Mouse (Mus musculus) G1E (cell line): ENCODE data around the gene Rubcn. TPM values are rescaled to one million over a fixed set of nuclear protein-coding genes. Genes with fewer than 3 reads are reported as not detected.

ENCODE experiments used
- ATAC-seq: 2 replicates; pipeline ENCODE4 v1.8.0; 2016; ENCODE audit warnings: mild to moderate bottlenecking; ENCODE audit not compliant: insufficient number of reproducible peaks, poor library complexity, low FRiP score, severe bottlenecking; ENCODE audit errors: extremely low read depth
- DNase-seq: peaks from one replicate; pipeline ENCODE4 v3.0.0; 2012; ENCODE audit warnings: low spot score
- H3K27me3 ChIP-seq: 2 replicates; pipeline ENCODE4 v1.6.1; 2012; ENCODE audit warnings: mild to moderate bottlenecking, low read length, inconsistent platforms; ENCODE audit not compliant: insufficient read depth
- H3K36me3 ChIP-seq: replicated peaks from 2 replicates; pipeline ENCODE3; 2012; ENCODE audit warnings: mild to moderate bottlenecking, inconsistent platforms
- H3K4me1 ChIP-seq: 2 replicates; pipeline ENCODE4 v1.6.1; 2012; ENCODE audit warnings: low read depth, low read length, inconsistent platforms, mixed read lengths; ENCODE audit not compliant: insufficient read depth
- H3K4me3 ChIP-seq: 2 replicates; pipeline ENCODE4 v1.5.1; 2012; ENCODE audit warnings: low read depth, mild to moderate bottlenecking, inconsistent platforms, low read length, moderate library complexity, mixed read lengths
- H3K9me3 ChIP-seq: replicated peaks from 2 replicates; pipeline ENCODE4 v1.6.1; 2012; ENCODE audit warnings: inconsistent platforms
- CTCF ChIP-seq: IDR thresholded peaks from 2 replicates; pipeline ENCODE4 v1.5.1; 2012; ENCODE audit warnings: low read depth, low read length, inconsistent platforms, mixed read lengths
- GATA1 ChIP-seq: IDR thresholded peaks from 2 replicates; pipeline ENCODE4 v1.6.1; 2012; ENCODE audit warnings: borderline replicate concordance, low read length, inconsistent platforms, mixed read lengths
- GATA2 ChIP-seq: IDR thresholded peaks from 2 replicates; pipeline ENCODE4 v1.6.1; 2012; ENCODE audit warnings: low read depth, low read length, inconsistent platforms, borderline replicate concordance
- POLR2AphosphoS5 ChIP-seq: IDR thresholded peaks from 2 replicates; pipeline ENCODE4 v1.6.1; 2012; ENCODE audit warnings: low read depth, low read length, inconsistent platforms; ENCODE audit not compliant: insufficient replicate concordance
- TAL1 ChIP-seq: conservative IDR thresholded peaks from 2 replicates; pipeline ENCODE4 v1.6.1; 2012; ENCODE audit warnings: low read depth, low read length, inconsistent platforms, mixed read lengths
- polyA plus RNA-seq: library from polyadenylated mRNA; stranded (reverse); fragments of >175 nt; gene quantifications from 2 replicates; pipeline ENCODE4 v1.2.3, GENCODE M21; 2012
- total RNA-seq, 2 experiments: library from RNA; stranded (forward) in 1 of 2; stranded (reverse) in 1 of 2; fragments of 200-1000 nt in 1 of 2; fragments of >200 nt in 1 of 2; fragmentation: Nextera tagmentation in 1 of 2; gene quantifications; 2 replicates each; pipeline ENCODE4 v1.2.3; 2014 to 2017

The Rubcn gene
- total and polyA plus RNA-seq, 3 experiments: 9.4 to 18.1 (median 13.4) TPM

DNA sequence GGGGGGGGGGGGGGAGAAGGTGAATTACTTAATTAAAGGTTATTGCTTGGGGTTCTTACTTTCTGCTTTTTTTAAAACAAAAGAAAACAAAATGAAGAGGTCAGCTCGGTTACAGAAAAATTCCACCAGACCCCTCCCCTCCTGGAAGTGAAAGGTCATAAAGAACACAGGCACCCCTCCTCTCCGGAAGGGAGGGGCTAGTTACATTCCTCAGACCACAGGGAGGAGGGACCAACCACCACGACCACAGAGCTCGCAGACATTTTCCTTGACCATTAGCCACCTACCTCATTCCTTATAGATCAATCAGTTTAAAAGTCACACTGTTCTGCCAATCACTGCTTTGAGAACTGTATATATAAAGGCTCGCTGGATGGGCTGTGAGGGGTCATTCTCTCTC lies 73.7 kb downstream of the Rubcn start:
- H3K27me3 ChIP-seq: peaks cover 31% of the 10 kb centered on the region
- no peak for ATAC-seq
- TF ChIP-seq CTCF (no peak), POLR2AphosphoS5 (no peak), TAL1 (no peak), GATA1 (no peak), GATA2 (no peak)
- H3K36me3 ChIP-seq: no peaks in the 10 kb centered on the region
- H3K4me3 ChIP-seq: no peak overlapping the region
- no peaks in the 10 kb centered on the region for H3K9me3 ChIP-seq
- DNase-seq: no peak
- H3K4me1 ChIP-seq: peaks cover 56% of the 10 kb centered on the region

DNA sequence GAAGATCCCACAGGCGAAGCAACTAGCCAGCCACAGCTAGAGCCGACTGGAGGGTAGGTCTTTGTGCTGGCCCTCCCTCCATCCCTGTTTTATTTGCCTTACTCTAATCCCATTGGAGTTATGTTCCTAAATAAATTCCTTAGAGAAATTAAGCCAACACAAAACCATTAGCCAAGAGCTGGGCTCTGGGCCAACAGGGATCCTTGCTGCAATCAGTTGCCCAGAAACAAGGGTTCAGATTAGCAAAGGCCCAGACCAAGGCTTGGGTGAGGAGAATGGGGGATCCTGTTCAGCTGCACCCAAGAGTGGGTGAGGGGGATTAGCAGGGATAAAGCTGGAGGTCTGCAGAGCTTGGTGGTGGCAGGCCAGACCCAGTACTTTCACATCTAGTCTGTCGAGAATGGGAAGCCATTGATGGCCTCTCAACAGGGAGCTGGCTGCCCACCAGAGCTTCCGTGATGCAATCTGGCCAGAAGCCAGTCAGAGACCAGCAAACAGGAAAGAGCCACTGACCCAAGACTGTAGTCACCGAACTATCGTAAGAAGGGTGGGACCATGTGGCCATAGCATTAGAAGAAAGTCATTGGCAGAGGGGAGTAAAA lies 74.2 kb downstream of the Rubcn start:
- ATAC-seq (no peak), DNase-seq (no peak)
- Histone ChIP-seq H3K36me3 (no peaks in the 10 kb centered on the region), H3K27me3 (peaks cover 33% of the 10 kb centered on the region), H3K4me3 (no peak overlapping the region), H3K4me1 (peaks cover 57% of the 10 kb centered on the region), H3K9me3 (no peaks in the 10 kb centered on the region)
- TF ChIP-seq GATA1 (no peak), GATA2 (no peak), POLR2AphosphoS5 (no peak), TAL1 (no peak), CTCF (no peak)

DNA sequence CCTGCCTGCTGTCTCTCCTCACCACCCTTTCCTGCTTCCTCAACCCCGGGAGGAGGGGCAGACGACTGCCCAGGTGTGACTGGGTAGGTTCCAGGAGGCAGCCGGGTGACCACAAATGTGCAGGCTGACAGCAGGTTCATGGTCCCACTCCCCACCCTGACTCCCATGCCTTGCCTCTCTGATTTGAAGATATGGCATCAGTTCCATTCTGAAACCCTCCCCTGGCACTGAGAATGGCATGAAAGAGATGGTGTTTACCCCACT lies 80.2 kb downstream of the Rubcn start, which contains the start of gene Muc20:
TSS of gene Muc20 (minus strand) at position 10 of the 264 bp plus-strand sequence.
- Histone ChIP-seq H3K4me1 (peaks cover 19% of the 10 kb centered on the region), H3K4me3 (no peak within 1 kb of the TSS), H3K27me3 (peaks cover 43% of the 10 kb centered on the region), H3K9me3 (no peaks in the 10 kb centered on the region), H3K36me3 (no peaks in the 10 kb centered on the region)
- DNase-seq (no peak), ATAC-seq (no peak)
- TF ChIP-seq CTCF (no peak), TAL1 (no peak), GATA2 (no peak), POLR2AphosphoS5 (no peak), GATA1 (no peak)

DNA sequence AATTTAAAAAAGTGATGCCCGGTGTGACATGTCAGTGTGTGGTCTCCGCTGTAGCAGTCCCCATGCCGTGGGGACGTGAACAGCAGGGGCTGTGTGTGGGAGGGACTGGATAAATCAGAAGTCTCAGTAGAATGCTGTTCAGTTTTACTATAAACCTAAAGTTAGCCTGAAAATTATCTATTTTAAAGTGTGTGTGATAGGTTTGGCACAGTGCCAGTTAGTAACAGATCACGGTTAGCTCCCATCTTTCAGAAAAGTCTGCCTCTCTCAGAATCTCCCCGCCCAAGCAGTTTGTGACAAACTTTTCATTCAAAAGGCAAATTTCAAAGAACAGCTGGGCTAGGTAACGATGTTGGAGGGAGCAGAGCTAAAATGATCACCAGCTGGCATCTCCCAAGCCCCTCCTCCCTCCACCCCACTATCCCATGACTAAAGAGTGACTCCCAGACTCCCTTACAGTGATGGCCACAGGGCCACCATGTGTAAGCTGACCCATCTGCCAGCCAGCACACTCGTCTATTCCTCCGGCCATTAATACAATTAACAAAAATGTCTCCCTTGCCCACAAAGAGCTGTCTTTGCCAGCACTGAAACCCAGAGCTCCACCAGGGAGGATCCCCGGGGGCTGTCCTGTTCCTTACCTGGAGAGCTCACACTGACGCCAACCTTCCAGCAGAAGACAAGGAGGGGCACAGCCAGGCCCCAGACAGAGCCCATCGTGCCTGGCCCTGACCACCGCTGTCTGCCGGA lies 80.7 kb downstream of the Rubcn start:
- ATAC-seq (no peak), DNase-seq (no peak)
- Histone ChIP-seq H3K27me3 (peaks cover 47% of the 10 kb centered on the region), H3K4me1 (peaks cover 14% of the 10 kb centered on the region), H3K4me3 (no peak overlapping the region), H3K9me3 (no peaks in the 10 kb centered on the region), H3K36me3 (no peaks in the 10 kb centered on the region)
- no peak for TF ChIP-seq CTCF
- TF ChIP-seq POLR2AphosphoS5: no peak
- TF ChIP-seq GATA1: no peak
- no peak for TF ChIP-seq TAL1
- TF ChIP-seq GATA2: no peak

DNA sequence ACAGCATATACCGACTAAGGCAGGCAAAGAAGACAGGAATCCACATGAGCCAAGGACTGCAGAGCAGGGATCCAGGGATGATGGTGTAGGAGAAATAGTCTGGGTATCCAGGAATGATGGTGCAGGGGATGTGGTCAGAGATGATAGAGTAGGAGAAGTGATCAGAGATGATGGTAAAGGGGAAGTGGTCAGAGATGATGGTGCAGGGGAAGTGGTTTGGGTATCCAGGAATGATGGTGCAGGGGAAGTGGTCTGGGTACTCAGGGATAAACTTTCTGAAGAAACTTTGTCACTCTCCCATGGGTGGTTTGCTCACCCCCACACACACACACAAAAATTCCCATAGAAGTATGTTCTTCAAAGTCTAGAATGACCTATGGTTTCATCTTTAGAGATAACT lies 82.4 kb downstream of the Rubcn start:
- H3K9me3 ChIP-seq: no peaks in the 10 kb centered on the region
- no peak overlapping the region for H3K4me3 ChIP-seq
- DNase-seq (no peak), ATAC-seq (no peak)
- no peak for TF ChIP-seq GATA1
- H3K36me3 ChIP-seq: no peaks in the 10 kb centered on the region
- H3K4me1 ChIP-seq: peaks cover 5% of the 10 kb centered on the region
- H3K27me3 ChIP-seq: peaks cover 50% of the 10 kb centered on the region

DNA sequence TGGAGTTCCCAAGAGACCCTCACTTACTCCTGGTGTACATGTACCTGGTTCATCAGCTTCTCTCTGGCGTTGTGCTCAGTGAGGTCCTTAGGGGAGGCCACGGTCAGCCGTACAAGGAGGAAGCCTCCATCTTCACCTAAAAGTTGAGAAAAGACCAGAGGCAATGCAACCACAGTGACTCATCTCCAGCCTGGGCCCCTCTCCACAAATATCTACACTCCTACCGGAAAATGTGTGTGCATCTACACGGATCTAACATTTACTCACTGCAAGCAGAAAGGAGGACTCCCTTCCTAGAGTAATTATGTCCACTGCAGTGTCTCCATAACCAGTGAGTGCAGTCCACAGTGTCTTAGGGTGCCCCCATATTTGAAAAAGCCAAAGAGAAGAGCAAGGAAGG lies 87.5 kb downstream of the Rubcn start:
- H3K4me1 ChIP-seq: no peaks in the 10 kb centered on the region; the same call in 1 of the 2 replicates
- H3K4me3 ChIP-seq: no peak overlapping the region
- ATAC-seq (no peak), DNase-seq (no peak)
- H3K9me3 ChIP-seq: 0 out of 2 replicates have a peak, but pooled peaks cover 3% of the 10 kb centered on the region
- H3K27me3 ChIP-seq: peaks cover 40% of the 10 kb centered on the region
- H3K36me3 ChIP-seq: no peaks in the 10 kb centered on the region
- TF ChIP-seq CTCF (no peak), POLR2AphosphoS5 (no peak), TAL1 (no peak), GATA1 (no peak), GATA2 (no peak)

DNA sequence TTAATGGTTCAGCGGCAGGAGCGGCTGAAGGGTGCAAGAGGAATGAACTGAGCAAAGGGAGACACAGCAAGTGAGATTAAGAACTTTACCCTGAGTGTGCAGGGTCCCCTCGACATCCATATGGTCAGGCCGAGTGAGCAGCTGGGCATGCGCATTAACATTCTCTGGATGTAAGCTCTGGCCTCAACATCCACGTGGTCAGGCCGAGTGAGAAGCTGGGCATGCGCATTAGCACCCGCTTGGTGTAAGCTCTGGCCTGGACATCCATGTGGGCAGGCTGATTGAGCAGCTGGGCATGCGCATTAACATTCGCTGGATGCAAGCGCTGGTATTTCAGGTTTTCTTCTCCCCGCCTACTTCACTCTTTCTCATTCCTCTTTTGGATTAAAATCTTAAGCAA lies 92.7 kb downstream of the Rubcn start:
- ATAC-seq (no peak), DNase-seq (no peak)
- Histone ChIP-seq H3K4me3 (no peak overlapping the region), H3K27me3 (peaks cover 38% of the 10 kb centered on the region), H3K9me3 (0 out of 2 replicates have a peak, but pooled peaks cover 3% of the 10 kb centered on the region), H3K4me1 (no peaks in the 10 kb centered on the region), H3K36me3 (no peaks in the 10 kb centered on the region)
- TF ChIP-seq GATA1: no peak
- TF ChIP-seq POLR2AphosphoS5: no peak
- no peak for TF ChIP-seq GATA2
- TF ChIP-seq CTCF: no peak
- TF ChIP-seq TAL1: no peak
